Mouse (Mus musculus): ENCODE results near the gene Pnpla8. TPM values are rescaled to one million over a fixed set of nuclear protein-coding genes. Genes with fewer than 3 reads are reported as not detected.
"Not testable (repeated sequence)": the region's sequence is repeated elsewhere in the genome, so short reads cannot be mapped to it uniquely, and the experiment has no call there.

Gene Pnpla8
- polyA plus RNA-seq (2016; fragmentation: Nextera tagmentation; extraction: Ambion mirVana) = 55.9 and 59.0 TPM in 2 replicates

DNA sequence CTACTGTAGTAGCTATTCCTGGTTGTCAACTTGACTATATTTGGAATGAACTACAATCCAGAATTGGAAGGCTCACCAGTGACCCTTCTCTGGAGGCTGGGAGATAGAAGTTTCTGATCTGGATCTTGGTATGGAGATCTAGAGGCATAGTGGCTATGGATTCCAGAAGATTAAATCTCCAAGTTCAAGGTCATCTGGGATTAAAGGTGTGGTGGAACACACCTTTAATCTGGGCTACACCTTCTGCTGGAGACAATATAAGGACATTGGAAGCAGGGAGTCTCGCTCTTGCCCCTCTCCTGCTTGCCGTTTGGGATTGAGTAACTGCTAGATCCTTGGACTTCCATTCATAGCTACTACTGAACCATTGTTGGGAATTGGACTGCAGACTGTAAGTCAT lies at the start of gene Pnpla8:
Pnpla8 (plus strand) TSS at position 301 of the 400 bp plus-strand sequence.
- not testable (repeated sequence) for ATAC-seq (ENCODE audit: insufficient number of reproducible peaks, insufficient read depth, low FRiP score, low TSS enrichment, low read depth); H3K27ac ChIP-seq; H3K4me1 ChIP-seq (replicated peaks); H3K36me3 ChIP-seq; H3K9me3 ChIP-seq
- 91% methylated on average over 2 of the region's 2 CpGs for WGBS
- Histone ChIP-seq H3K4me3 (replicated peaks) (peak within 1 kb of the TSS; percentile 65), H3K9ac (replicated peaks) (peak within 1 kb of the TSS; percentile 71), H3K4me2 (peak within 1 kb of the TSS; percentile 81), H3K27me3 (peaks cover 18% of the 10 kb centered on the region)

DNA sequence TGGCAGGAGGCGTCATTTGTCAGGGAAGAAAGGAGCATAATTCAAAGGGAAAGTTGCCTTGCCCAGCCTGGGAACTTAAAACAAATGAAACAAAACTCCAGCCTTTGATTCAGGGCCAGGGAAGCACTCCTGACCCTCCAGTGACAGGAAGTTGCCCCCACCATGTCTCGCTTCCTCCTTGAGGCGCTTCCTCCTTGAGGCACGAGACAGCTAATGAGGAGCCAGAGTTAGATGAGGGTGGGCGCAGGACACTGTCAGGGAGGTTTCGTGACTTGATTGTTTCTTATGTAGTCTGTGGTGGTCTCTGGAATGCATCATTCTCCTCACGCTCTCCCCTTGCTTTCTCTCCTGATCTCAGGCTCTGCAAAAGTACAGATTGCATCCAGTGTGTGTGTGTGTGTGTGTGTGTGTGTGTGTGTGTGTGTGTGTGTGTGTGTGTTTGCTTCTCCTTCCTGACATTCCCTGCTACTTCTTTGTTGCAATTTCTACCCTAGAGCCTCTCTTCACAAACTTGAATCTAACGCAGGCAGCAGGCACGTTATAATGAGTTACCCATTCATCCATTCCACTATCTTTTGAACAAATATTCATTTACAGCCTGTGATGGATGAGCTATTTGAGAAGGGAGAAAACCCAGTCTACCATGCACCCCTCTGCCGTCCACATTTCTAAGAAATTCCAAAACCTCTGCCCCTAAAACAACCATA lies 44.7 kb upstream of the Pnpla8 start:
- Histone ChIP-seq H3K4me3 (replicated peaks) (no peak overlapping the region), H3K9me3 (no peaks in the 10 kb centered on the region), H3K4me1 (replicated peaks) (no peaks in the 10 kb centered on the region), H3K27me3 (no peaks in the 10 kb centered on the region), H3K27ac (no peak overlapping the region), H3K36me3 (no peaks in the 10 kb centered on the region), H3K4me2 (no peak overlapping the region), H3K9ac (replicated peaks) (no peak overlapping the region)
- ATAC-seq (ENCODE audit: insufficient number of reproducible peaks, insufficient read depth, low FRiP score, low TSS enrichment, low read depth) = no peak
- 58% methylated on average over 10 of the region's 10 CpGs for WGBS

DNA sequence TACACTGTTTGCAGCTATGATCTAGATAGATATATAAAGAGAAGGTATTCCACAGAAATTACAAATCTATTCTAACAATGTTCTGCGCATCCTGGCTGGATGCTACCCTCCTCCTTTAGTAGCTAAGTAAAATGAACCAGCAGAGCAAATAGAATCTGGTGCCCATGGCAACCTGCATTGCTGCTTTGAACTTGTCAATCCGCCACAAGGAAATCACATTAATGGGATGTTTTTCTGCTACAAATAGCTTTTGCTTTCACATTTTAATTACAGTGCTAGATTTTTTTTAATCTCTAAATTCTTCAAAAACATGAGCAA lies 44.2 kb upstream of the Pnpla8 start:
- Histone ChIP-seq H3K9me3 (no peaks in the 10 kb centered on the region), H3K4me2 (no peak overlapping the region), H3K27me3 (no peaks in the 10 kb centered on the region), H3K4me3 (replicated peaks) (no peak overlapping the region), H3K4me1 (replicated peaks) (no peaks in the 10 kb centered on the region), H3K27ac (no peak overlapping the region), H3K36me3 (no peaks in the 10 kb centered on the region), H3K9ac (replicated peaks) (no peak overlapping the region)
- ATAC-seq (ENCODE audit: insufficient number of reproducible peaks, insufficient read depth, low FRiP score, low TSS enrichment, low read depth) = no peak
- WGBS = 85% methylated on average over 2 of the region's 2 CpGs

DNA sequence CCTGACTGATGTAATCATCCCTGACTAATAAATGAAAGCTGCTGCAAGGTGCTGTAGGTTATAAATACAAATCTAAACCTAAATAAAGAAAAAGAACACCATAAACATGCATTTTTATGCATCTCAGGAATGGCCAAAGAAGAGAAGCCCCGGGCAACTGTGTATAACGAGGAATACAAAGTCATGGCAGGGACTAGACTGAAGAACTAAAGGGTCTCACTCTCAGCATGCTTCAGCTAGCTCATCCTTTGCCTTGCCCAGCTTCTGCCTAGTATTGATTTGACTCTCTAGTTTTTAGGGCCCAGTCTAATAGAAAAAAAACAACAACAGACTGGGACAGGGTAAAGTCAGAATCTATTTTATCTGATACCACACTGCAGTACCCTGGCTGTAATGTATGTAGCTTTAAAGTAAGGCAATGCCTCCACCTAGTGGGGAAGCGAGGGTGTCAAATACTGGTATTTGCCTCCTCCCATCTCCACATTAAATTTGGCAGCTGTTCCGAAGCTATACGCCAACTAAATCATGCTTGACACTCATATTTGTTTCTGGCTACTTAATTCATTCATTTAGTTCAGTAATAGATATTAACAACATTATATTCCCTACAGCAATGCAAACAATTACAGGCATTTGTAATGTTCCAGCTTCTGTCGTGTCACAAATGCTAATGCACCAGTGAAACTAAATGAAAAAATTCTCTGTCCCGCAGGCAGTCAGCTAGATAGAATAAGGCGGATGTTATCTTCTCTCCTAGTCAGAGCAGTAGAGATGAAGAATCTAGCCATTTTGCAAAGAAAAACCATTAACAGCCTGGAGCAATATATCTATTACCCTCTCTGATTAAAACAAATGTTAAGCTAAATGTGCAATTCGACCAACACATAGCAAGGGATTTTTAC lies 39.8 kb upstream of the Pnpla8 start:
- 57% methylated on average over 9 of the region's 9 CpGs for WGBS
- Histone ChIP-seq H3K4me3 (replicated peaks) (no peak overlapping the region), H3K4me1 (replicated peaks) (no peaks in the 10 kb centered on the region), H3K36me3 (no peaks in the 10 kb centered on the region), H3K9me3 (no peaks in the 10 kb centered on the region), H3K27me3 (no peaks in the 10 kb centered on the region), H3K4me2 (no peak overlapping the region), H3K9ac (replicated peaks) (no peak overlapping the region), H3K27ac (no peak overlapping the region)
- ATAC-seq (ENCODE audit: insufficient number of reproducible peaks, insufficient read depth, low FRiP score, low TSS enrichment, low read depth) = peak; percentile 68; the same call in 1 of the 2 replicates

DNA sequence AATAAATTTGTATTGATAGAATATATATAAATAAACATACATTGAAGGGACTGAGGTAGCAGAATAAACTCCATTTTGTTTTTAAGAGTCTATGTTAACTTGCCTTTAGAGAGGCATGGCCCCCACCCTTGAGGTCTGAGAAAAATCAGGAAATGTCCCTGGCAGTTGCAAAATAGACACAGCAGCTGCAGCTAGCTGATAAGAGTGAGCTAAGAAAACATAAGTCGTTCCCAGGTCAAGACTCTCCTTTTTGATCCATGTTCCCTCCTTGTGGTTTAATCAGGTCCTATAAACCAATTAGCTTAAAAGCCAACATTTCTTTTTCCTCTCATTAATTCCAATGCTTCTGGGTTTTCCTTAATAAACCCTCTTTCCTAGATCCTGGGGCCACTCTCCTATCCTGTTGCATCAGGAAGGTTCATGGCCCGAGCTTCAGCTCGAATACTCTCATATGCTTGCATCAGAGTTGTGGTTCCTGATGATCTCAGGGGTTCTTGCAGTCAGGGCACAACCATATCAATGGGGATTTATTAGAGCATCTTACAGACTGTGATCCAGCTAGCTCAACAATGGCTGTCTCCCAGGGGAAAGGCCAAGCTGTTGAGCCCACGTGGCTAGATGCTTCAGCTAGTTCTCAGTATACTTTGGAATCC lies 23.2 kb upstream of the Pnpla8 start:
- no peak for ATAC-seq (ENCODE audit: insufficient number of reproducible peaks, insufficient read depth, low FRiP score, low TSS enrichment, low read depth)
- H3K4me1 ChIP-seq (replicated peaks) = peaks cover 10% of the 10 kb centered on the region; the same call in 1 of the 2 replicates
- no peak overlapping the region for H3K4me2 ChIP-seq
- H3K9ac ChIP-seq (replicated peaks) = no peak overlapping the region
- H3K27me3 ChIP-seq = peaks cover 31% of the 10 kb centered on the region
- 49% methylated on average over 4 of the region's 4 CpGs for whole genome bisulfite sequencing
- H3K4me3 ChIP-seq (replicated peaks) = no peak overlapping the region
- H3K9me3 ChIP-seq = no peaks in the 10 kb centered on the region
- H3K36me3 ChIP-seq = no peaks in the 10 kb centered on the region
- H3K27ac ChIP-seq = no peak overlapping the region

DNA sequence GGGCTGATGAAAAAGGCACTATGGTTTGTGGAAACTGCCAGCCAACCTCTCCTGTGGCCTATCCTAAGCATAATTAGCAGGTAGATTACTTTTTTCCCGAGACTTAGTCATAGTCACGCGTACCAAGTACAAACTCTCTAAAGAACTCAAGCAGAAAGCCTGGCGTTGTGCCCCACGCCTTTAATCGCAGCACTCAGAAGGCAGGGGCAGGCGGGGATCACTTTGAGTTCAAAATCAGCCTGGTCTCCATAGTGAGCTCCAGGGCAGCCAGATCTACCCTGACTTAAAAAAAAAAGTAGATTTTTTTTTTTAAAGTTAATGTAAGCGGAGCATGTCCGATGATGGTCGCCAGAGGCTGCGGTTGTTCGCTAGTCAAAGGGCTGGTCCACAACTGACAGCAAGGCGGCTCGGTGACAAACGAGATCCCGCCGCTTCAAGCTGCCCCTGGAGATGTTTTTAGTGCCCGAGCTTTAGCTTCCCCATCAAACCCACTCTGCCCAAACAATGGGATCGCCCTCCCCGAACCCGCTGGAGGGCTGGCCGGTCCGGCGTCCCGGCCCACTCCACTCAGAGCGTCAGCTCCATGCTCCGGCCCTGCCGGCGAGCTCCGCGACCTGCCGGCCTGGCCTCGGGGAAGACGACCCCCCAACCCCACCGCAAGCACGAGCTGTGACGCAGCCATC lies 11.9 kb upstream of the Pnpla8 start:
- peak overlapping the region; percentile 74 for H3K4me2 ChIP-seq
- peak overlapping the region; percentile 94 for H3K4me3 ChIP-seq (replicated peaks)
- under 1% methylated on average over 37 of the region's 37 CpGs for WGBS
- peak overlapping the region; percentile 91 for H3K9ac ChIP-seq (replicated peaks)
- H3K27me3 ChIP-seq = no peaks in the 10 kb centered on the region
- peaks cover 13% of the 10 kb centered on the region for H3K36me3 ChIP-seq
- no peaks in the 10 kb centered on the region for H3K9me3 ChIP-seq
- peaks cover 8% of the 10 kb centered on the region for H3K4me1 ChIP-seq (replicated peaks)
- peak; percentile 53 for ATAC-seq (ENCODE audit: insufficient number of reproducible peaks, insufficient read depth, low FRiP score, low TSS enrichment, low read depth)
- peak overlapping the region; percentile 87 for H3K27ac ChIP-seq

DNA sequence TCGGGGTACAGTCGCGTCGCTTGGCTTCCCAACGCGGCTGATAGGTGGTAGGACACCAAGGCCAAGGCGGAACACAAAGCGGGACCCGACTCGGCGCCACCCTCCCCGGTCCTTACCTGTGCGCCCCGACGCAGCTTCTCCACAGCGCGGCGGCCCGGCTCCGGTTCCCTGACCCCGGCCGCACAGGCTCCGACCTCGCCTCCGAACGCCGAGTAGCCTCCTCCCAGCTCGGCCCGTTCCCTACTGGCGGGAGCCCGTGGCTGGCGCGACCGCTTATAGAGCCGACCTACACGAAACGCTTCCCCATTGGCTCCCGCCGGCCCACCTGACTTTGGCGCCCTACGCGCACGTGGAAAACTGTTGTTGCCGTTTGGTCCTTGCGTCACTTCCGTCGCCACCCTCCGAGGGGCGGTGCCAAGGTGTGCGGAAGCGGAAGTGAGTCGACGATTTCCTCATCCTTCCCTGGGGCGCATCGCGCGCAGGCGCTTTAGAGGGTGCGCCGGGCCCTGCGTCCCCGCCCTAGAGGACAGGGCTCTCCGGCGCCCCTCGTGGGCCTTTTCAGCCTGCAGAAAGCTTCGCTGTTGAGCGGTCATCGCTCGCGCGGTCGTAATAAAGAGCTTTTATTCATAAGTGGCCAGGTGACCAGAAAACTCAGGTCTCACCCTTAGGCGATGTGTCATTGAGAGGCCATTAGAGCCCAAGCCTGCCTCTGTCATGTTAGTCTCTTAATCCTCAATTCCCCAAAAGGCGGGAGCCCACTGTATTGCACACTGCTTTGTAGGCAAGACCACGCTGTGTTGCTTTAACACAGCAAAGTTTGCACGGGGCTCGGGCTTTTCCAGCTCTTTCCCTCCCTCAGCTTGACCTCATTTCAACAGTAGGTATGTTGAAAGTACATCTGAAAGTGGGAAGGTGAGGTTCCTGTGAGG lies 11.1 kb upstream of the Pnpla8 start, which contains the start of gene Dnajb9:
Dnajb9 (minus strand) TSS at position 503 of the 929 bp plus-strand sequence.
- ATAC-seq (ENCODE audit: insufficient number of reproducible peaks, insufficient read depth, low FRiP score, low TSS enrichment, low read depth) = peak; percentile 99
- peaks cover 8% of the 10 kb centered on the region for H3K36me3 ChIP-seq
- H3K9ac ChIP-seq (replicated peaks) = peak within 1 kb of the TSS; percentile 91
- peak within 1 kb of the TSS; percentile 74 for H3K4me2 ChIP-seq
- no peaks in the 10 kb centered on the region for H3K9me3 ChIP-seq
- WGBS = under 1% methylated on average over 77 of the region's 77 CpGs
- no peaks in the 10 kb centered on the region for H3K27me3 ChIP-seq
- H3K4me3 ChIP-seq (replicated peaks) = peak within 1 kb of the TSS; percentile 94
- peak within 1 kb of the TSS; percentile 87 for H3K27ac ChIP-seq
- H3K4me1 ChIP-seq (replicated peaks) = peaks cover 8% of the 10 kb centered on the region

DNA sequence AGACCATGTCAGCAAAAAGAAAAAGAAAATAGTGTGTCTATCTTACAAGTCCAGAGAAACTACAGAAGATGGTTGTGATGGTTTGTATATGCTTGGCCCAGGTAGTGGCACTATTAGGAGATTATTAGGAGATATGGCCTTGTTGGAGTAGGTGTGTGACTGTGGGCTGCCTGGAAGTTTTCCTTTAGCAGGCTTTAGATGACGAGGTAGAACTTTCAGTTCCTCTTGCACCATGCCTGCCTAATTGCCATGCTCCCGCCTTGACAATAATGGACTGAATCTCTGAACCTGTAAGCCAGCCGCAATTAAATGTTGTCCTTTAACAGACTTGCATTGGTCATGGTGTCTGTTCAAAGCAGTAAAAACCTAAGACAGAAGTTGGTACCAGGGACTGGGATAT lies 9.6 kb upstream of the Pnpla8 start:
- no peak overlapping the region for H3K27ac ChIP-seq
- no peaks in the 10 kb centered on the region for H3K9me3 ChIP-seq
- no peak for ATAC-seq (ENCODE audit: insufficient number of reproducible peaks, insufficient read depth, low FRiP score, low TSS enrichment, low read depth)
- WGBS = 93% methylated on average over 3 of the region's 3 CpGs
- no peak overlapping the region for H3K4me2 ChIP-seq
- H3K27me3 ChIP-seq = no peaks in the 10 kb centered on the region
- H3K36me3 ChIP-seq = no peaks in the 10 kb centered on the region
- H3K4me3 ChIP-seq (replicated peaks) = no peak overlapping the region
- H3K9ac ChIP-seq (replicated peaks) = no peak overlapping the region
- peaks cover 8% of the 10 kb centered on the region for H3K4me1 ChIP-seq (replicated peaks)

DNA sequence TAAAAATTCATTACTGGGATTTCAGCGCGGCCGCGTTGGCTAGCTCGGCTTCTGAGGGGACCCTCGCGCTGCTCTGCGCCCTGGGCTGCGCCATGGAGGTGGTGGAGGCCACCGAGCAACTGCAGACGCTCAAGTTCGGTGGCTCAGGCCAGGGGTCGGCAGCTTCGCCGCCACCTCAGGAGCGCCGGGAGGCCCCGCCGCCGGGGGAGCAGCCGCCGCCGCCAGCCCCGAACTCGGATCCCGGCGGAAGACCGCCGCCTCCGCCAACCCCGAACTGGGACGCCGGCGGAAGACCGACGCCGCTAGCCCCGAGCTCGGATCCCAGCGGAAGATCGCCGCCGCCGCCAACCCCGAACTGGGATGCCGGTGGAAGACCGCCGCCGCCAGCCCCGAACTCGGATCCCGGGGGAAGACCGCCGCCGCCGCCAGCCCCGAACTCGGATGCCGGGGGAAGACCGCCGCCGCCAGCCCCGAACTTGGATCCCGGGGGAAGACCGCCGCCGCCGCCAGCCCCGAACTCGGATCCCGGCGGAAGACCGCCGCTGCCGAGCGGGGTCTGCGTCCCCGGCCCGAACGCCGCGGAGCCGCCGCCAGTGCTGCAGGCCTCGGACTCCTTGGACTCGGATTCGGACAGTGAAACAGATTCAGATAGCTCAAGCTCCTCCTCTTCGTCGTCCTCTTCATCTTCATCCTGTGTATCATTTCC lies 634 bp downstream of the Pnpla8 start:
- Histone ChIP-seq H3K27me3 (peaks cover 18% of the 10 kb centered on the region), H3K4me1 (replicated peaks) (0 out of 2 replicates have a peak, but pooled peaks cover 3% of the 10 kb centered on the region), H3K9me3 (no peaks in the 10 kb centered on the region), H3K9ac (replicated peaks) (peak overlapping the region; percentile 71), H3K27ac (no peak overlapping the region), H3K36me3 (no peaks in the 10 kb centered on the region), H3K4me2 (peak overlapping the region; percentile 81), H3K4me3 (replicated peaks) (peak overlapping the region; percentile 65)
- no peak for ATAC-seq (ENCODE audit: insufficient number of reproducible peaks, insufficient read depth, low FRiP score, low TSS enrichment, low read depth)
- 1% methylated on average over 89 of the region's 89 CpGs for WGBS

Data from limb, embryonic 12.5 days (tissue).